Mouse (Mus musculus) c-Kit-positive CD71-negative TER-119-negative erythroid progenitor cells, embryonic 14.5 days (primary cell): ENCODE data around the gene Rpl3l.
"Not testable (repeated sequence)": the region's sequence is repeated elsewhere in the genome, so short reads cannot be mapped to it uniquely, and the experiment has no call there.

Experiments used
- DNase-seq: peaks from one replicate; pipeline ENCODE4 v3.0.0-alpha.2; 2013; ENCODE audit warnings: low read depth

Gene Rpl3l

GRCm38 (mm10) chr17:24727618-24728017, at the start of gene Rpl3l:
Rpl3l (plus strand) TSS chr17:24727820.
- no peak for DNase-seq

GRCm38 (mm10) chr17:24686514-24686913, 41.1 kb upstream of the Rpl3l start:
- DNase-seq = no peak

DNA sequence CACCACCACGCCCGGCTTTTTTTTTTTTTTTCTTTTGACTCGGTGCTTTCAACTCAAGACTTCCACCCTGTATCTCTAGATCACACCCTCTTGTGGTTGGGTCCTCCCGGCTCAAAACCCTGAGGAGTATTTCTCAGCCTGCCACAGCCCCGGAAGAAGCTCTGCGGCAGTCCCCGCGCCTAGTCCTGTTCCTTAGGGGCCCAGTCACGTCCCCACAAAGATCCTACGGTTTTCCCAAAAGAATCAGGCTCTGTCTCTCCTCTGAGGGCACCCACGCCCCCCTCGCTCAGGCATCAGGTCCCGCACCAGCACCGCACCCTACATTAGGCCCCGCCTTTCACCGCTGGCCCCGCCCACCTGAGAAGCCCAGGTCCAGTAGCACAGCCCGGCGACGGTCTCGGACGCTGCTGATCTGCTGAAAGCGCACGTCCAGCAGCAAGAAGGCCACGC, 40.4 kb upstream of the Rpl3l start:
- DNase-seq = no peak

GRCm38 (mm10) chr17:24687599-24687998, 40.0 kb upstream of the Rpl3l start:
- DNase-seq = no peak

GRCm38 (mm10) chr17:24689251-24690081, 38.2 kb upstream of the Rpl3l start, which contains the start of gene Syngr3:
Syngr3 (minus strand) TSS chr17:24689955.
- DNase-seq = no peak

- no peak for DNase-seq
Measured at GRCm38 (mm10) chr17:24692385-24692784, 35.2 kb upstream of the Rpl3l start.

DNA sequence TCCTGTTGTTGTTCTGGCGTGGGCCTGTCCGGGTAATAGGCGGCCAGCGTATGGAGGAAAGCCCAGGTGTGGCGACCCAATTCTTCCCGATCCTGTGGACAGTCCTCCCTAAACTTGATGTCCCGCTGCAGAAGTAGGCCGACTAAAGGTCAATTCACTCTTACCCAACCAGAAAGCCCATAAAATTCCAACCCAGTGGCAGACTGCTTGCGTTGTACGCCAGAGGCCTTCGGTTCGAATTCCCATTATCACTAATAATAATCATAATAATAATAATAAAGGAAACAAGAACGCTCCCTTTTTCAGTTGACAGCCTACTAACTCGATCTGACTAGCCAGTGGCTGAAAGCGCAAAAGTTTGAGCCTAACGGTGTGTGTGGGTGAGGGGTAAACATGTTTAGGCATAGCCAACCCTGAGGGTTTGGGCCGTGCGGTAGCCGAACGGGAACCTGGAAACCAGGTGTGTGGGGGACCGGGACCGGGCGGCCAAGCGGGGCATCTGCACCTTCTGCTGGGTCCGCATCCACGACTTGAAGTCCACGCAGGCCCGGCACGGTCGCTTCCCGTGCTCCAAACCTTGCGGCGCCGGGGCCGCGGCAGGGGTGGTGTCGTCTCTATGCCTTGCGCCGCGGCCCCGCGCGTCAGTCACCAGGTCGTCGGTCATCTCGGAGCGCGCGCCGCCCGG, 32.2 kb upstream of the Rpl3l start:
- no peak for DNase-seq

DNA sequence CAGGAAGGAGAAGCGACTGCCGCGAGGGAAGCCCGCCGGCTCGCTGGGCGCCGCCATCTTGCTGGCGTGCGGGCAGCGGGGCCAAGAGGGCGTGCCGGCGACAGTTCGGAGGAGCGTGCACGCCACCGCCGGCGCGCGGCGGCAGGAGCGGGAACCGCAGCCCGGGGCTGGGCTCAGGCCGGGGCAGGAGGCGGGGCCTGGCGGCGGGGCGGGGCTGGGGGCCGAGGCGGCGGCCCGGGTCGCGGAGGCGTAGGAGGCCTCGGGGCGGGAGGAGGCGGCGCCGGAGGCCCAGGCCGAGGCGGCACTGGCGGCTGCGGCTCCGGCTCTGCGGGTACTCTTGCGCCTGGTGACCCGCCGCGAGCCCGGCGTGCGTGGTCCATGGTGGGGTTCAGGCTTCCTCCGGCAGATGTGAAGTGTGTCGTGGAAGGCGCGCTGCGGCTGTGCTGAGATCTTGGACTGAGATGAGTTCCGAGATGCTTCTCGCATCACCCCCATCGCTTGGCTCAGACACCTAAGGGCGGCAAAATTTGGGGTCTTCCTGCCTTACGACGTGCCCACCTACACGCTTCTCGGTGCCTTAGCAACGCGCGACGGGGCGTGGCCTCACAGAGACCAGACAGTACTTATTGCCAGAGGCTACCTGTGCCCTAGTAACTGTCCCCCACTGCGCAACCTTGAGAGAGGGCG, 31.5 kb upstream of the Rpl3l start, which contains the start of the genes Gfer and Noxo1:
Gene Gfer, minus strand, starts transcription at position 146 of the 687 bp plus-strand sequence.
Gene Noxo1, plus strand, starts transcription at position 224 of the 687 bp plus-strand sequence.
- DNase-seq = peak; percentile 72

- no peak for DNase-seq
Measured at GRCm38 (mm10) chr17:24697985-24698384, 29.6 kb upstream of the Rpl3l start.

DNA sequence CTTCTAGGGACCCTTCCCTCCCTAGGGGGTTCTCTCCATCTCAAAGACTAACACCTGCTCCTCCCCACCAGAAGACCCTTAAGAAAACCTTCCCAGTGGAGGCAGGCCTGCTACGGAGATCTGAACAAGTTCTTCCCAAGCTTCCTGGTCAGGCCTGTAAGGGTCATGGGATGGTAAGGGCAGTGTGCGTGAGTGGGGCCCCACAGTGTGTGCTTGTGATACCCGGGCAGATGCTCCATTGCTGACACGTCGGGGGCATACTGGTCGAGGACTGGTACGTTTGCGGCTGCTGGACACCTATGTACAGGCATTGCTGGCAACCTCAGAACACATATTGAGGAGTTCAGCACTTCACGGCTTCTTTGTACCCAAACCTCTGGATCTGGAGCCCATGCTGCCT, 28.9 kb upstream of the Rpl3l start:
- DNase-seq = no peak

DNA sequence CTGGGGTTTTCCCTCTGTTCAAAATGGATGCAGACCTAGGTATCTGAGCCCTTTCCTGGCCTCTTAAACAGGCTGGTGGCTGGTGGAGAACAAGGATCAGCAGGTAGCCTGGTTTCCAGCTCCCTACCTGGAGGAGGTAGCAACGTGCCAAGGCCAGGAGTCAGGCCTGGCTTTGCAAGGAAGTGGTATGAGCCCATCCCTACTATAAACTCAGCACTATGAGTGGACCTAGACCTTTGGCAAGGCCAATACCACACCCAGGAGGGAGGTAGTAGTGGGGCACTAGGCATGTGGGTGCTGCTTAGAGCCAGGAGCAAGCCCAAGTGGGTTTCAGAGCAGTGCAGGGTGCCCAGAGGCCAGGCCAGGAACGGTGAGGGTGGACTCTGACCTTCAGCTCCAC, 28.1 kb upstream of the Rpl3l start:
- no peak for DNase-seq

- no peak for DNase-seq
Measured at GRCm38 (mm10) chr17:24701251-24701650, 26.4 kb upstream of the Rpl3l start.

GRCm38 (mm10) chr17:24705821-24706220, 21.8 kb upstream of the Rpl3l start:
- no peak for DNase-seq

- DNase-seq = peak; percentile 89
Measured at GRCm38 (mm10) chr17:24706982-24707800, 20.4 kb upstream of the Rpl3l start, which contains the start of gene Tbl3. Tbl3 (minus strand) TSS chr17:24707660.

- DNase-seq = no peak
Measured at GRCm38 (mm10) chr17:24707801-24708425, 19.7 kb upstream of the Rpl3l start.

DNA sequence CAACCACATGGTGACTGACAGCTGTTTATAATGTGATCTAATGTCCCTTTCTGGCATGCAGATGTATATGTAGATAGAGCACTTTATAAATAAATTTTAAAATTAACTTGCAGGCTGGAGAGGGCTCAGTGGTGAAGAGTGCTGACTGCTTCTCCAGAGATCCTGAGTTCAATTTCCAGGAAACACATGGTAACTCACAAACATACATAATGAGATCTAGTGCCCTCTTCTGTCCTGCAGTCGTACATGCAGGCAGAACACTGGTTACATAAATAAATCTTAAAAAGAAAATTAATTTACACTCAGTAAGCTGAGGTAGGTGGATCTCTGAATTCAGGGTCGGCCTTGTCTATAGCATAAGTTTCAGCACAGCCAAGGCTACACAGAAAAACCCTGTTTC, 19.0 kb upstream of the Rpl3l start:
- DNase-seq = no peak

DNA sequence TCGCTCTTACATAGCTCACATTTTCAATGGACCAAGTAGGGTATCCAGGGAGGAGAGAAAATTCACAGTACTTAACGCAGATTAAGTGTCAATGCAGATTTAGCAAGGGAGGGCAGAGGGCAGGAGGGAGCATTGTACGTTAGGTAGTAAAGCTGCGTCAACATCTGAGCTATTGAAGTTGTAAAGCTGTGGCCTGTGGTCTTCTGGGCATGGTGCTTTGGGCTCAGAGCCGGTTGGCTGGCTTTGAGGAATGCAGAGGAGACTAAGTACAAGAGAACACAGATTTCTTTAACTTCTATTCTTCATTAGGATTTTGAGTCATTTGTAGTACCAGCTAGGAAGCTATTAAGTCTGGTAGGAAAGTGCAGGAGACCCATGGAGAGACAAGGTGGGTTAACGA, 12.1 kb upstream of the Rpl3l start:
- no peak for DNase-seq

- DNase-seq = no peak
Measured at GRCm38 (mm10) chr17:24716166-24716682, 11.4 kb upstream of the Rpl3l start.

GRCm38 (mm10) chr17:24717943-24718342, 9.7 kb upstream of the Rpl3l start, which contains the start of the genes Rnf151 and Rps2:
Rnf151 (minus strand) TSS chr17:24718063.
Rps2 (plus strand) TSS chr17:24718116.
- no peak for DNase-seq

DNA sequence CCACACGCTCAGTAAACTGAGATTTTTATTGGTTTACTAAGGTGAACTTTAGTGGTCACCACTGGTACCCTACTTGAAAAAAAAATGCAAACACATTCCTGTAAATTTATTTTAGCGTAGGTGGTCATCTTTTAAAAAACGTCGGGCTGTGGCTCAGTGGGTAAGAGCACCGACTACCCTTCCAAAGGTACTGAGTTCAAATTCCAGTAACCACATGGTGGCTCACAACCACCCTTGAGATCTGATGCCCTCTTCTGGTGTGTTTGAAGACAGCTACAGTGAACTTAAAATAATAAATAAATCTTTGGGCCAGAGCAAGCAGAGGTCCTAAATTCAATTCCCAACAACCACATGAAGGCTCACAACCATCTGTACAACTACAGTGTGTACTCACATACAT, 8.7 kb upstream of the Rpl3l start:
- DNase-seq = not testable (repeated sequence)
